Mouse (Mus musculus): ENCODE measurements around the gene Churc1.

DNA sequence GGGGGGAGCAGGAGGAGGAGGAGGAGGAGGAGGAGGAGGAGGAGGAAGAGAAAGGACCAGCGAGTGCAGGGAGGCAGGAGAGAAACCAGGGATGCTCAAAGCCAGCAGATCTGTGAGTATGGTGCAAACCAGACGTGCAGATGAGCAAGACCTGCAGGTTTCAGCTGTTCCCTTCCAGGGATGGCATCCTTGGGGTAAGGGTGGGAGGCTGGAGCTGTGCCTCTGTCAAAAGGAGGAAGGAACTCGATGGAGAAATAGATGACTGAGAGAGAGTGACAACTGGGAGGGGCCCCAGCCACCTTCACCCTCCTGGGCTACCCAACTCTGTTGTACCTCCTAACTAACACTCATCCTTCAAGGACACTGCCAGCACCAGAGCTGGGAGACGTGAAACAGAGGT is 51.4 kb downstream of the Churc1 start:
- TF ChIP-seq CTCF (IDR thresholded peaks at IDR 0.05; ENCODE audit: control insufficient read depth, insufficient read depth, insufficient read length) (no peak), MAX (IDR thresholded peaks at IDR 0.05) (no peak), FOSL1 (IDR thresholded peaks at IDR 0.05; ENCODE audit: insufficient read depth, low read length, poor library complexity, severe bottlenecking) (no peak), CEBPB (IDR thresholded peaks at IDR 0.05; ENCODE audit: low read depth) (no peak), MYOG (IDR thresholded peaks at IDR 0.05; ENCODE audit: control insufficient read depth, extremely low read depth, insufficient read length) (no peak)
